Comparison of ENCODE assay signal across 8 mouse cellular contexts in the genomic region with DNA sequence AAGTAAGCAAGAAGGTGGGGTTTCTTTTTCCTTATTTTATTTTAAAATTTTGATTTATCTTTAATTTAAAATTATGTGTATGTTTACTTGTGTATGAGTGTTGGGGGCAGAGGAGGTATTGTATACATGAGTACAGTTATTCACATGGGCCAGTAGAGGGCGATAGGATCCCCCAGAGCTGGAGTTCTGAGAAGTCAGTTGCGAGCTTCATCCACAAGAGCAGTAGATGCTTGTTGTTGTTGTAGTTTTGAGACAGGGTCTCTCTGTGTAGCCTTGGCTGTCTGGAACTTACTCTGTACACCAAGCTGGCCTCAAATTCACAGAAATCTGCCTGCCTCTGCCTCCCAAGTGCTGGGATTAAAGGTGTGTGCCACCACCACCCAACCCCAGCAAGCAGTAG. TPM values are rescaled to one million over a fixed set of nuclear protein-coding genes. Genes with fewer than 3 reads are reported as not detected.
DNase-seq lines count a peak whose midpoint lies in the region; ATAC-seq and TF ChIP-seq lines count a peak whose summit lies in the region.

No protein-coding gene starts in this region.

- H3K4me2 ChIP-seq in forebrain, embryonic 11.5 days (ENCODE audit: low read depth, low read length, severe bottlenecking), result no peak overlapping the region
- no peak overlapping the region for H3K4me2 ChIP-seq in forebrain, embryonic 12.5 days
- H3K4me2 ChIP-seq in midbrain, postnatal 0 days (ENCODE audit: low read depth, low read length, poor library complexity, severe bottlenecking), result no peak overlapping the region
- H3K4me2 ChIP-seq in midbrain, embryonic 16.5 days (ENCODE audit: low read length), result no peak overlapping the region
- H3K4me2 ChIP-seq in embryonic facial prominence, embryonic 12.5 days (replicated peaks), result no peak overlapping the region

- peaks cover 2% of the 10 kb centered on the region; the same call in 1 of the 2 replicates for H3K27me3 ChIP-seq in forebrain, embryonic 11.5 days (ENCODE audit: control insufficient read depth, insufficient read depth, low read length)
- peaks cover 27% of the 10 kb centered on the region for H3K27me3 ChIP-seq in forebrain, embryonic 12.5 days
- H3K27me3 ChIP-seq in midbrain, postnatal 0 days (ENCODE audit: insufficient read depth, low read length), result no peaks in the 10 kb centered on the region
- no peaks in the 10 kb centered on the region for H3K27me3 ChIP-seq in midbrain, embryonic 16.5 days (ENCODE audit: control insufficient read depth, insufficient read depth, low read depth, low read length)
- no peaks in the 10 kb centered on the region for H3K27me3 ChIP-seq in embryonic facial prominence, embryonic 12.5 days

- no peak overlapping the region for H3K4me3 ChIP-seq in forebrain, embryonic 11.5 days (ENCODE audit: low read depth, low read length)
- H3K4me3 ChIP-seq in forebrain, embryonic 12.5 days (replicated peaks), result no peak overlapping the region
- no peak overlapping the region for H3K4me3 ChIP-seq in midbrain, postnatal 0 days (ENCODE audit: low read depth, low read length)
- H3K4me3 ChIP-seq in midbrain, embryonic 16.5 days (ENCODE audit: low read depth, low read length), result no peak overlapping the region
- H3K4me3 ChIP-seq in embryonic facial prominence, embryonic 12.5 days, result no peak overlapping the region

- 17% methylated on average over 2 of the region's 2 CpGs for WGBS in forebrain, embryonic 11.5 days
- WGBS in forebrain, embryonic 12.5 days, result 16% methylated on average over 2 of the region's 2 CpGs
- WGBS in midbrain, postnatal 0 days, result 12% methylated on average over 2 of the region's 2 CpGs
- WGBS in midbrain, embryonic 16.5 days, result 8% methylated on average over 2 of the region's 2 CpGs
- 16% methylated on average over 2 of the region's 2 CpGs for WGBS in embryonic facial prominence, embryonic 12.5 days

- no peaks in the 10 kb centered on the region for H3K9me3 ChIP-seq in forebrain, embryonic 11.5 days (ENCODE audit: control insufficient read depth, low read length)
- H3K9me3 ChIP-seq in forebrain, embryonic 12.5 days, result no peaks in the 10 kb centered on the region
- H3K9me3 ChIP-seq in midbrain, postnatal 0 days (ENCODE audit: low read length), result no peaks in the 10 kb centered on the region
- H3K9me3 ChIP-seq in midbrain, embryonic 16.5 days (replicated peaks; ENCODE audit: control insufficient read depth, low read length, poor library complexity, severe bottlenecking), result no peaks in the 10 kb centered on the region
- no peaks in the 10 kb centered on the region for H3K9me3 ChIP-seq in embryonic facial prominence, embryonic 12.5 days

- TF ChIP-seq CTCF in midbrain, postnatal 0 days (IDR thresholded peaks at IDR 0.05), result peak; percentile 65

- DNase-seq in forebrain, embryonic 11.5 days (ENCODE audit: low spot score), result peak; percentile 55
- peak; percentile 65 for DNase-seq in midbrain, postnatal 0 days (ENCODE audit: low spot score)
- DNase-seq in lung, postnatal 10 days, result peak; percentile 46
- DNase-seq in layer of hippocampus, postnatal 36 days, result no peak
- DNase-seq in spleen, postnatal 36 days (ENCODE audit: low spot score in 2 of 2), result no peak

- H3K9ac ChIP-seq in forebrain, embryonic 11.5 days (ENCODE audit: low read length), result no peak overlapping the region
- H3K9ac ChIP-seq in forebrain, embryonic 12.5 days, result no peak overlapping the region
- no peak overlapping the region for H3K9ac ChIP-seq in midbrain, postnatal 0 days (replicated peaks; ENCODE audit: low read length, poor library complexity, severe bottlenecking)
- no peak overlapping the region for H3K9ac ChIP-seq in midbrain, embryonic 16.5 days (ENCODE audit: low read depth, low read length)
- H3K9ac ChIP-seq in embryonic facial prominence, embryonic 12.5 days, result no peak overlapping the region

- H3K4me1 ChIP-seq in forebrain, embryonic 11.5 days (replicated peaks; ENCODE audit: control insufficient read depth, insufficient read depth, low read length), result no peaks in the 10 kb centered on the region
- H3K4me1 ChIP-seq in forebrain, embryonic 12.5 days, result no peaks in the 10 kb centered on the region
- H3K4me1 ChIP-seq in midbrain, postnatal 0 days (ENCODE audit: insufficient read depth, low read length), result no peaks in the 10 kb centered on the region
- H3K4me1 ChIP-seq in midbrain, embryonic 16.5 days (ENCODE audit: control insufficient read depth, insufficient read depth, low read length), result no peaks in the 10 kb centered on the region
- H3K4me1 ChIP-seq in embryonic facial prominence, embryonic 12.5 days, result no peaks in the 10 kb centered on the region

- ATAC-seq in forebrain, embryonic 11.5 days (replicated peaks; ENCODE audit: low FRiP score), result no peak
- ATAC-seq in forebrain, embryonic 12.5 days (ENCODE audit: low FRiP score), result no peak
- ATAC-seq in midbrain, postnatal 0 days (ENCODE audit: low FRiP score), result no peak
- ATAC-seq in midbrain, embryonic 16.5 days, result no peak
- no peak for ATAC-seq in embryonic facial prominence, embryonic 12.5 days (ENCODE audit: insufficient number of reproducible peaks, insufficient read depth, low FRiP score, low TSS enrichment)

- no peak overlapping the region for H3K27ac ChIP-seq in forebrain, embryonic 11.5 days (ENCODE audit: low read depth, low read length)
- no peak overlapping the region for H3K27ac ChIP-seq in forebrain, embryonic 12.5 days
- no peak overlapping the region for H3K27ac ChIP-seq in midbrain, postnatal 0 days (ENCODE audit: low read depth, low read length)
- H3K27ac ChIP-seq in midbrain, embryonic 16.5 days (ENCODE audit: low read length), result no peak overlapping the region
- H3K27ac ChIP-seq in embryonic facial prominence, embryonic 12.5 days, result peak overlapping the region; percentile 67

- no peaks in the 10 kb centered on the region for H3K36me3 ChIP-seq in forebrain, embryonic 11.5 days (ENCODE audit: control insufficient read depth, insufficient read depth, low read length)
- no peaks in the 10 kb centered on the region for H3K36me3 ChIP-seq in forebrain, embryonic 12.5 days (replicated peaks)
- H3K36me3 ChIP-seq in midbrain, postnatal 0 days (ENCODE audit: insufficient read depth, low read length), result no peaks in the 10 kb centered on the region
- H3K36me3 ChIP-seq in midbrain, embryonic 16.5 days (ENCODE audit: control insufficient read depth, insufficient read depth, low read length), result no peaks in the 10 kb centered on the region
- H3K36me3 ChIP-seq in embryonic facial prominence, embryonic 12.5 days, result no peaks in the 10 kb centered on the region

RNA-seq across cellular contexts. Expression of a gene that starts 23.8 kb away (rescaled TPM):
- 118 and 135 TPM in 2 replicates for polyA plus RNA-seq in forebrain, embryonic 11.5 days (2014; fragmentation: Nextera tagmentation; extraction: Ambion mirVana)
- 113 TPM in 2 replicates for polyA plus RNA-seq in forebrain, embryonic 12.5 days (2016; fragmentation: Nextera tagmentation; extraction: Ambion mirVana)
- total RNA-seq in midbrain, postnatal 0 days (2014; rRNA removed), result 47.8 and 58.1 TPM in 2 replicates
- polyA plus RNA-seq in midbrain, postnatal 0 days (2015; fragmentation: Nextera tagmentation; extraction: Ambion mirVana), result 101 and 114 TPM in 2 replicates
- polyA plus RNA-seq in midbrain, embryonic 16.5 days (2015; fragmentation: Nextera tagmentation; extraction: Ambion mirVana), result 69.3 and 72.3 TPM in 2 replicates
- 108 and 117 TPM in 2 replicates for polyA plus RNA-seq in embryonic facial prominence, embryonic 12.5 days (2016; fragmentation: Nextera tagmentation; extraction: Ambion mirVana)
- 10 to 100 TPM; 53.5 to 55.3 TPM for total RNA-seq in layer of hippocampus, postnatal 36 days (2021)

Comparison
In these comparisons a context has a peak if more than half of its experiments do, and no peak if none do; other contexts are left out.
1. DNase-seq: peak in forebrain, embryonic 11.5 days (single experiment), midbrain, postnatal 0 days (single experiment) and lung, postnatal 10 days (single experiment); none in layer of hippocampus, postnatal 36 days (0 of 2) and spleen, postnatal 36 days (0 of 2).